Mouse (Mus musculus): ENCODE measurements around the gene Dtx3. TPM values are rescaled to one million over a fixed set of nuclear protein-coding genes. Genes with fewer than 3 reads are reported as not detected.
A peak's percentile ranks its signal among the peaks of the same experiment; 100 is the strongest.
"Not testable (repeated sequence)": the region's sequence is repeated elsewhere in the genome, so short reads cannot be mapped to it uniquely, and the experiment has no call there.

The Dtx3 gene
- total RNA-seq, 2 experiments from 2014 or later = 202 to 203 TPM

- intact Hi-C loops (cut with DNase I) = loop anchor here (5.0 kb wide), 1 partner anchor 96 kb away; the partner anchor contains the start of gene Agap2
- no peak for DNase-seq (ENCODE audit: low spot score in 2 of 2)
Observed at GRCm38 (mm10) chr10:127173148-127174065, 22.1 kb downstream of the Dtx3 start.

- intact Hi-C loops (cut with DNase I) = loop anchor here (5.0 kb wide), 1 partner anchor 94 kb away; the partner anchor contains the start of gene Agap2
- DNase-seq (ENCODE audit: low spot score in 2 of 2) = no peak
Observed at GRCm38 (mm10) chr10:127171631-127172200, 23.8 kb downstream of the Dtx3 start.

- intact Hi-C loops (cut with DNase I) = loop anchor here (5.0 kb wide), 1 partner anchor 94 kb away; the partner anchor contains the start of gene Agap2
Observed at GRCm38 (mm10) chr10:127170837-127171272, 24.7 kb downstream of the Dtx3 start.

GRCm38 (mm10) chr10:127170002-127170401, 25.5 kb downstream of the Dtx3 start:
- intact Hi-C loops (cut with DNase I) = loop anchor here (5.0 kb wide), 1 partner anchor 93 kb away; the partner anchor contains the start of gene Agap2
- no peak for DNase-seq (ENCODE audit: low spot score in 2 of 2)

More at GRCm38 (mm10) chr10:127170837-127171272, 24.7 kb downstream of the Dtx3 start:
- DNase-seq (ENCODE audit: low spot score in 2 of 2) = no peak

- no peak for DNase-seq (ENCODE audit: low spot score in 2 of 2)
- intact Hi-C loops (cut with DNase I) = no loop called here
Observed at GRCm38 (mm10) chr10:127167614-127168192, 27.8 kb downstream of the Dtx3 start.

GRCm38 (mm10) chr10:127166771-127167613, 28.5 kb downstream of the Dtx3 start:
- intact Hi-C loops (cut with DNase I) = no loop called here
- DNase-seq (ENCODE audit: low spot score in 2 of 2) = no peak

GRCm38 (mm10) chr10:127166404-127166715, 29.2 kb downstream of the Dtx3 start:
- DNase-seq (ENCODE audit: low spot score in 2 of 2) = no peak
- intact Hi-C loops (cut with DNase I) = no loop called here

GRCm38 (mm10) chr10:127165654-127166403, 29.7 kb downstream of the Dtx3 start:
- intact Hi-C loops (cut with DNase I) = loop anchor here (2.0 kb wide), 1 partner anchor 43 kb away; no protein-coding TSS in a partner anchor
- DNase-seq (ENCODE audit: low spot score in 2 of 2) = no peak

- intact Hi-C loops (cut with DNase I) = loop anchor here (2.0 kb wide), 1 partner anchor 43 kb away; no protein-coding TSS in a partner anchor
Observed at GRCm38 (mm10) chr10:127165354-127165653, 30.2 kb downstream of the Dtx3 start.

GRCm38 (mm10) chr10:127164631-127165353, 30.7 kb downstream of the Dtx3 start, which contains the start of gene B4galnt1:
Gene B4galnt1 (plus strand): TSS chr10:127165225.
- intact Hi-C loops (cut with DNase I) = loop anchor here (2.0 kb wide), 1 partner anchor 42 kb away; no protein-coding TSS in a partner anchor
- peak; percentile 81 to 85 for DNase-seq (ENCODE audit: low spot score in 2 of 2)

More at GRCm38 (mm10) chr10:127165354-127165653, 30.2 kb downstream of the Dtx3 start:
- no peak for DNase-seq (ENCODE audit: low spot score in 2 of 2)

GRCm38 (mm10) chr10:127164190-127164589, 31.3 kb downstream of the Dtx3 start:
- intact Hi-C loops (cut with DNase I) = loop anchor here (2.0 kb wide), 1 partner anchor 41 kb away; no protein-coding TSS in a partner anchor
- no peak for DNase-seq (ENCODE audit: low spot score in 2 of 2)

- DNase-seq (ENCODE audit: low spot score in 2 of 2); intact Hi-C loops (cut with DNase I): not testable (repeated sequence)
Observed at GRCm38 (mm10) chr10:127162771-127163261, 32.7 kb downstream of the Dtx3 start.

GRCm38 (mm10) chr10:127160728-127161127, 34.8 kb downstream of the Dtx3 start:
- intact Hi-C loops (cut with DNase I) = no loop called here
- no peak for DNase-seq (ENCODE audit: low spot score in 2 of 2)

GRCm38 (mm10) chr10:127160081-127160480, 35.4 kb downstream of the Dtx3 start:
- intact Hi-C loops (cut with DNase I) = no loop called here
- DNase-seq (ENCODE audit: low spot score in 2 of 2) = peak in 1 of 2 experiments; percentile 43

- no peak for DNase-seq (ENCODE audit: low spot score in 2 of 2)
- intact Hi-C loops (cut with DNase I) = no loop called here
Observed at GRCm38 (mm10) chr10:127158471-127158870, 37.1 kb downstream of the Dtx3 start.

GRCm38 (mm10) chr10:127156511-127156910, 39.0 kb downstream of the Dtx3 start:
- intact Hi-C loops (cut with DNase I) = no loop called here
- DNase-seq (ENCODE audit: low spot score in 2 of 2) = no peak

GRCm38 (mm10) chr10:127156089-127156488, 39.4 kb downstream of the Dtx3 start:
- intact Hi-C loops (cut with DNase I) = no loop called here
- DNase-seq (ENCODE audit: low spot score in 2 of 2) = no peak

Data from left cerebral cortex, postnatal 14 days (tissue).